Mouse (Mus musculus) right cerebral cortex, postnatal 10 days (tissue): ENCODE data around the gene Zfp607b.

Experiments
- DNase-seq, 2 experiments: peaks; one replicate each; pipeline ENCODE4 v3.0.0; 2021; ENCODE audit warnings: low spot score in 2 of 2

Gene Zfp607b

DNA sequence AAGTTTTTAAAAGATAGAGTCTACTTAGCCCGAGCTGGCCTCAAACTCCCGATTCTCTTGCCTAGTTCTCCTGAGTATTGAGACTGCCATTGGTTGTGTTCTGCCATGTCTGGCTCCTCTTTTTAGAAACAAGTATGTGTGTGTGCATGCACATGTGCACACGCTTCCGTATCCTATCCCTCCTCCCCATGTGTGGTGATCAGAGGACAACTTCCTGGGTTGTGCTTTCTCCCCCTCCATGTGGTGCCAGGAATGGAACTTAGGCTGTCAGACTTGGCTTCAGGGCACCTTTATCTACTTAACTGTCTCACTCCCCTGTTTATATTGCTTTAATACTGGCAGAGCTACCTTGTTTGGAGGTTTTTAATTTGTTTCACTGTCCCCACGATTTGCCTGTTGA, 3.9 kb upstream of the Zfp607b start:
- DNase-seq: no peak

DNA sequence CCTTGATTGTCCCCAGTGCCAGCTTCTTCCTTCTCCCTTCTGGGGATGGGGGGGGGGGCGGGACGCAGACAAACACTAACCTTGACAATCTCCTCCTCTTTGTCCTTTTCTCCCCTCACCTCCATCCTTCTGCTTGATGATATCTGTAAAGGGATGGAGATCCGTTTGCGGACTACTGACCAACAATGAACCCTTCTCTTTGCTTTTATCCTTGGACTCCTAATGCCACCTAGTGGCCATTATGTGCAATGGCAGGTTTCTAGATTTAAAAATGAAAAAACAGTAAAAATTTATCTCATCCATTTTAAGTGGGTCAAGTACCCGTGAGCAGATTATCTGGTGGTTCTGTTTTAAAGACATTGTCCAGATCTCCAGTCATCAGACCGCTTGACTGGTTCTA, 3.5 kb upstream of the Zfp607b start:
- no peak for DNase-seq

DNA sequence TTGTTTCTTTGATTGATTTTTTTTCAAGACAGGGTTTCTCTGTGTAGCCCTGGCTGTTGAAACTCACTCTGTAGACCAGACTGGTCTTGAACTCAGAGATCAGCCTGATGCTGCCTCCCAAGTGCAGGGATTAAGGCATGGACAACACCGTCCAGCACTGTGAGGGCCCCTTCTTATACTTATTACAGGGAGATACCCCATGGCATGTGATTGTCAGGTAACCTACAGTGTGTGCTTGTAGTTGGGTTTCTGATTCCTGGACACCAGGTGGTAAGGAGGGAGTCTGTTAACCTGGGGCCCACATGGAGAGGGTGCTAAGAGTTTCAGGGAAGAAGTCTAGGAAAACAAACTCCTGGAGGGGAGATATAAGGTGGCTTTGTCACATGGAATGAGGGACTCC, 2.1 kb upstream of the Zfp607b start:
- DNase-seq: no peak

DNA sequence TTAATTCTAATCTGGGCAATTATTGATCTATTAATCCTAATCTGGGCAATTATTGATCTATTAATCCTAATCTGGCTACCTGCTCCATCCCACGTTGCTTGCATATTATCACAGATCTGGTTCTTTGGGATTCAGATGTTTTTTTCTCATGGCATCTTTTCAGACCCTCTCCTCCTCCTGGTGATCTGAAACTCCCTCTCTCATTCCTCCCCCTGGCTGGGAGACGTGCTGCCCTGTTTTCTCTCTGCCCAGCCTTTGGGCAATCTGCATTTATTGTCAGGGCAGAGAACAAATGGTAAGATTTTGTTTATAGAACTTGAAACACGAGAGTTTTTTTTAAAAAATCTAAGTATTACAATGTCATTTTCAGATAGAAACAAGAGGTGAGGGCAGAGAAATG, 1.3 kb upstream of the Zfp607b start:
- no peak for DNase-seq

DNA sequence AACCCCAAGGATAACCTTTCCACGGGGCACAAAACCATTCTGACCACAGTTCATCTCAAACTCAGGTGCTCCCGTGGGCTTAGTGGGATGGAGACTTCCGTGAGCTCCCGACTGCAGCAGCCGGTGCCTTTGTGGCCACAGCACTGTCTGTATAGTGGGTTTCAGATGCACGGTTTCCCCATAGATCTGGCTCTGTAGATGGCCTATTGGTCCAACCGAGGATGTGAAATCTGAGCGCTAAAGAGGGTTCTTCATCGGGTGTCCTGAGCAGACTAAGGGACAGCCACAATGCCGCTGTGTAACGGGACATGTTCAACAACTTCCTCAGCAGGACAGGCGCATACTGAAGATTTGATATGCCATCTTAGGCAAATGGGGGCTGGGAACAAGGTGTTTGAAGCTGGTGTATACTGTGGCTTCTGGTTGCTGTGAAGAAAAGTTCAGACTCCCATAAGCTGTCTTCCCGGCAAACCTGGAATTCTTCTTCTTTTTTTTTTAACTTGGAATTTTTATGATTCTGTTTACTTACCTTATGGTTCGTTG, 823 bp upstream of the Zfp607b start:
- no peak for DNase-seq

DNA sequence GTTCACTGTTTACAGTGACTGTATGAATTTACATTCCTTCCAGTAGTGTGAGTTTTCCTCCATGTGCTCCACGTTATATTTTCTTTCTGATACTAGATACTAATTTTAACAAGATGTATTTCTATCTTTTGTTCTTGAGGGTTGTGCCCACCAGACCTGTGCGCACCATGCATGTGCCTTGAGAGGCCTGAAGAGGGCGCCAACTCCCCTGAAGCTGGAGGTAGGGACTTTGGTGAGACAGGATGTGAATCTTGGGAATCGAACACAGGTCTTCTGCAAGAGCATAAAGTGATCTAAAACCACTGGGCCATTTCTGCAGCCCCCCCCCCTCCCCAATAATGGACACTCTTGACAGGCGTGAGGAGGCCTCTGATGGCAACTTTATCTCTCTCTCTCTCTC, 1.9 kb downstream of the Zfp607b start:
- DNase-seq: peak in 1 of 2 experiments; percentile 52

DNA sequence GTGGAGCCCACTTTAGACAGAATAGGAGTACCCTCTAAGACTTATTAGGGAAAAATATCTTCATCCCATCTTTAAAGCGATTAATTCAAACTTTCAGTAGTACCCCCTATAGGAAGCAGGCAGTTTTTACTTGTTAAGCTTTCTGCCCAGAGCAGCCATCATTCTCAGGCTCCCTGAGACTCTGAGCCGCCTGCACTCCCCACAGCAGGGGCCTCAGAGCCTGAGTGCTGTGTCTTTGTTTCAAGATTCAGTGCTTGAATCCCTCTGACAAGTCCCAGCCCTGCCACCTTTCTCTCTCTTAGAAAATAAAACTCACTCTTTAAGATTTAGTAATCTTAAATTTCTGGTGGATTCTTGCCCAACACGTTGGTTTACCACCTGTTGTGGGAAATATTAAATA, 7.6 kb downstream of the Zfp607b start:
- DNase-seq: no peak

DNA sequence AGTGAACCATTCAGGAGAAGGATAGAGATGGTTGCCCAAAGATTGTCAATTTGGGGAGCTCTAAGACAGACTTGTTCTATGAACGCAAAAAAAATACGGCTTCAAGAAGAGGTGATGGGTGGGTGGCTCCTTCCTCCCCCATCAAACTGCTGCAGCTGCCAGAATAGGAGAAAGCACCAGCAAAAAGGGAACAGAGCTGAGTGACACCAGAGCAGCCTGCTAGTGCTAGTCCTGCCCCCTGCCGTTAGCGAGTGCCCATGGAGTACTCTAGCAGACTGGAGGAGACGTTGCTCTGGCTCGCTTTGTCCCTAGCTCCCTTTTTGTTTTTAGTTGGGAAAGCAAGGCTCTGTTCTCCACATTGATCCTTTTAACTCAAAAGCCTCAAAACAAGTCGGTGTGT, 21.3 kb downstream of the Zfp607b start:
- no peak for DNase-seq

DNA sequence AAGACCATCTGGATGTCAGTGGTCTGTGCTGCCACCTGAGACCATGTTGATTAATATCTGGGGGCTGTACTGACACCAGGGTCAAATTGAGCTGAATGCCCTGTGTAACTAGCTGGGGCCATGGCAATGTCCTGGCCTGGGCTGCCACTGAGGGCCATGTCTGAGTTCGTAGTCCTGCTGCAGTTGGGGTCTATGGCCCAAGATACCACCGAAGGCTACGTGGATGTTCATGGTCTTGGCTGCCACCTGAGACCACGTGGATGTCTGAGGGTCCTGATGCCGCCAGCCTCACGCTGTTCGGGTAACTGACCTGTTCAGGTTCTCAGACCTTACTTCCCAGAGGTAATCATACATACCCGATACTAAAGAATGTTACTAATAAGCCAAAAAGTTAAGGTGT, 32.8 kb downstream of the Zfp607b start:
- DNase-seq: no peak

DNA sequence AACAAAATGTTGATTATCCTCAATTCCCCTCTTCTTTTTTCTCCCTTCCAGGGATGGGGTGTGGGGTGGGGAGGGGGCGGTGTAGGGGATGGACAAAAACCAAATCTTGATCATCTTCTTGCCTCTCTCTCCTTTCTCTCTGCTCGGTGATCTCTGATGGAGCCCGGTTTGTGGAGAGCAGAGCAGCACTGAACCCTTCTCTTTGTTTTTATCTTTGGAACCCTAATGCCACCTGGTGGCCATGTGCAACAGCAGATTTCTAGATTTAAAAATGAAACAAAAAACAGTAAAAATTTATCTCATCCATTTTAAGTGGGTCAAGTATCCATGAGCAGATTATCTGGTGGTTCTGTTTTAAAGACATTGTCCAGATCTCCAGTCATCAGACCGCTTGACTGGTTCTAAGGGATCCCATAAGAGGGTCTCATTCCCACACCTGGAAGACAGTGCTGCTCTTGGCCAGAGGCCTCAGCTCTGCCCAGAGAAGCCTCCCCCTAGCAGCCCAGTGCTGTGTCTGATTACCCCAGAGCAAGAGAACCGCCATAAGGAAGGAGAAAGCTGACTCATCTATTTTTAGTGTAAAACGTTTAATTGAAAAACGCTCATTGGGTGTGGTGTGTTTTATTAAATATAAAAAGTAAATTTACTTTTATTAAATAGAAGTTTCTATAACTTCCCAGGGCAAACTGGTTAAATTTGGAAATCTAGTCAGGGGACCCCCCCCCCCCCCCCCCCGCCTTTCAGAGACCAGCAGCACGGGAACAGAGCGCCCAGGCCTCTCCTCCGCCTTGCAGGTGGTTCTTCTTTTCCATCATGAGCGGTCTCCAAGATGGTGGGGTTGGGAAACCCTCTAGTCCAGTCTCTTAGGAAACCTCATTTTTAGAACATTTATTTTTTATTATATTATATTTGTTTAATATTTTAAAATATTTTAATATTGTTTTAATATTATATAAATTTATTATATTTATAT, 36.7 kb downstream of the Zfp607b start:
- DNase-seq: peak; percentile 57 to 65

DNA sequence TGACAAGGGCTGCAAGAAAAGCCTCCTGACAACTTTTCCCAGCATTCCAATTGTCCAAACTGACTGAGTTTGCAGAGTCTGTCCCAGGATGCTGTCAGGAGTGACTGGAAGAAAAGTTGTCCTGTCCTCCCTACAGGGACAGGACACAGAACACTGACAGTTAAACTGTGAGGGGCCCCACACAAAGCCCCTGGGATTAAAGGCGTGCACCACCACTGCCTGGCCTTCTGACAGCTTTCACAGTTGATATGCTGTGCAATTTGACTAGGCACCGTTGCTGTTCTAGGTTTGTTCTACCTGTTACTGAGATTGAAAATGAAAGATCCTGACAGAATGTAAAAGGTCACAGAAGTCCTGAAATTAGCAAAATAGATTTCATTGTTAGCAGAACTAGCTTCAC, 38.3 kb downstream of the Zfp607b start:
- DNase-seq: no peak

DNA sequence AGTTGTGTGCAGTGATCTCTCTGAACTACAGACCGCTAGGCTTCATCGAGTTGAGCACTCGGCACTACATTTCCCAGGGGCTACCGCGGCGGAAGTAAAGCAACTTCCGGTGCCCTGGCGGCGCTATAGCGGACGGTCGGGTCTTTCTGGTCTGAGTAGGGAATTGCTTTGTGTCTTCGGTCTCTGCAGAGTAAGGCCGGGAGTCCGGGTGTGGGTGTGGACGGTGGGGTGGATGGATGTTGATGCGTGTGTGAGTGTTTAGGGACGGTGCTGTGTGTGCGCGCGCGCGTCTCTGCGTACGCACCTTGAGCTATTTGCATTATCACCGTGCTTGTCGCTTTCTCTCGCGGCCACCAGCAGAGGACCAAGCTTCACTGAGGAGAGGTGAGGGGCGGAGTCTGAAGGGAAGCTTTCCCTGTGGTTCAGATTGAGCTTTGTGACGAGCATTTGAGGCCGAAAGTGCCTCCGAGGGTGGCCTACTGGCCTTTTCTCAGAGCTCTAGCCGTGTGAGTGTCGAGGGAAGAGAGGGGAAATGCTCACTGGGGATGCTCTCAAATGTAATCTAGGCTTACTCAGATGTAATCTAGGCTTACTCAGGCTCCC, 42.2 kb downstream of the Zfp607b start, which contains the start of gene Zfp60:
Zfp60 (plus strand) TSS at position 109 of the 603 bp plus-strand sequence.
- DNase-seq: peak; percentile 90 to 94

DNA sequence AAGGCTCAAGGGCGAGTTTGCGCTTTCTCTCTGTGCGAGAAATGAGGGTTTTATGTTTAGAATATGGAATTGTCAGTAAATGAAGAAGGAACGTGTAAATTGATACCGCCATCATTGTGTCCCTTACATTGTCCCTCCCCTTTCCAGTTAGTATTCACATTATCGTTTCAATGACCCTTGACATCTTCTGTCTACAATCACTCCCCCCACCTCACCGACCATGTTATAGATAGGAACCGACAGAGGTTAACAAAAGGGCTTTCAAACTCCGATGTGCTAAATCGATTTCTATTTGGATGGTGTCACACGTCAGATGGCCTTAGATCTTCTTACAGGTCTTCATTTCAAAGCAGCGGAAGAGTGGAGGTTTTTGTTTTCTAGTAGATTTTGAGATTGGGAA, 42.8 kb downstream of the Zfp607b start:
- no peak for DNase-seq

DNA sequence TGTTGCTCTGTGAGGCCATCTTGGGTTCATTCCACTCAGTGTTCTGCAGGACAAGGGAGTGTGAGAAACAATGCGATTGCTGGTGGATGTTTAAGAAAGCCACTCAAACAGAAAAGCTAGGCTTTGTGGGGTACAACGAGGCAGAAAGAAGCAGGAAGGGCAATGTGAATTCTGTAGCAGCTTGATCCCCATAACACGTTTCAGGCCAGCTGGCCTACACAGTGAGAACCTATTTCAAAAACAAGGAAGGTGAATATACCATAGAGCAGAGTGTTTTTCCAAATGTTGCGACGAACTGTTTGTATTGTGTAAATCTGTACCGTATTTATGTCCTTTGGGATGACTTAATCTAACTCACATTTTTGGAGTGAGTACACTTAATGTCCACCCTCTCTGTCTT, 43.4 kb downstream of the Zfp607b start:
- DNase-seq: no peak

DNA sequence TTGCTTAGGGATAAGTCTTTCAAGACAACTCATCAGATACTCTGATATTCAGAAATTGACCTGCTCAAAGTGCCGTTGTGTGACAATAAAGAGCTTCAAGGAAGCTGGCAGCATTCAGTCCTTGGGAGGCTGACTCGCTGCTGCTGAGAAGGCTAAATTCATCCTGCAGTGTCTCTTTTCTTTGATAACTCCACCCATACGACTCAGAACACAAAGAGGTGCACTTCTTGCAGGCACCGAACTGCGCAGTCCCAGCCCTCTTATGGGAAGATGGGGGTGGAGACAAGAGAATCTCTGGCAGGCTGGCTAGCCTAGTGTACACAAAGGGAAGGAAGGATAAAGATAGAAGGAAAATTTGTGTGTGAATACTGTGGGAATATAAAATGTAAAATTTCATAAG, 46.3 kb downstream of the Zfp607b start:
- no peak for DNase-seq
